Mouse (Mus musculus) stomach, embryonic 15.5 days (tissue): ENCODE measurements at regions not wholly inside any gene's neighbourhood (a gene's known extent, or its start where the extent isn't known, plus 50 kb on each side); places are given as distances from the start of the nearest gene placed in this dataset.

Experiments used
- ATAC-seq: fragments of 200-750 bp; cut with Nextera tagmentation; 2 replicates; pipeline ENCODE4 v1.8.0; 2017; ENCODE audit warnings: low read depth, moderate number of reproducible peaks, moderate TSS enrichment; ENCODE audit not compliant: insufficient read depth, low FRiP score
- H3K27ac ChIP-seq: fragments of 300-500 bp; sonication (generic); 2 replicates; pipeline ENCODE4 v1.5.1; 2015; ENCODE audit warnings: mild to moderate bottlenecking, inconsistent platforms
- H3K27me3 ChIP-seq: fragments of 300-500 bp; sonication (generic); replicated peaks from 2 replicates; pipeline ENCODE4 v1.6.1; 2015; ENCODE audit warnings: inconsistent platforms
- H3K36me3 ChIP-seq: fragments of 300-500 bp; sonication (generic); 2 replicates; pipeline ENCODE4 v1.6.1; 2015; ENCODE audit warnings: inconsistent platforms
- H3K4me1 ChIP-seq: fragments of 300-500 bp; sonication (generic); 2 replicates; pipeline ENCODE4 v1.6.1; 2015; ENCODE audit warnings: inconsistent platforms
- H3K4me2 ChIP-seq: fragments of 300-500 bp; sonication (generic); 2 replicates; pipeline ENCODE4 v1.6.1; 2015; ENCODE audit warnings: mild to moderate bottlenecking, inconsistent platforms
- H3K4me3 ChIP-seq: fragments of 300-500 bp; sonication (generic); replicated peaks from 2 replicates; pipeline ENCODE4 v1.5.1; 2015; ENCODE audit warnings: inconsistent platforms
- H3K9ac ChIP-seq: fragments of 300-500 bp; sonication (generic); 2 replicates; pipeline ENCODE4 v1.6.1; 2015; ENCODE audit warnings: inconsistent platforms
- H3K9me3 ChIP-seq: fragments of 300-500 bp; sonication (generic); 2 replicates; pipeline ENCODE4 v1.6.1; 2016; ENCODE audit warnings: inconsistent platforms
- WGBS: fragments of 180-500 bp; shearing (Covaris S2); methylation state at CpG from one replicate; pipeline ENCODE4 v1.1.7; 2015; 5-methylcytosine and 5-hydroxymethylcytosine counted together

DNA sequence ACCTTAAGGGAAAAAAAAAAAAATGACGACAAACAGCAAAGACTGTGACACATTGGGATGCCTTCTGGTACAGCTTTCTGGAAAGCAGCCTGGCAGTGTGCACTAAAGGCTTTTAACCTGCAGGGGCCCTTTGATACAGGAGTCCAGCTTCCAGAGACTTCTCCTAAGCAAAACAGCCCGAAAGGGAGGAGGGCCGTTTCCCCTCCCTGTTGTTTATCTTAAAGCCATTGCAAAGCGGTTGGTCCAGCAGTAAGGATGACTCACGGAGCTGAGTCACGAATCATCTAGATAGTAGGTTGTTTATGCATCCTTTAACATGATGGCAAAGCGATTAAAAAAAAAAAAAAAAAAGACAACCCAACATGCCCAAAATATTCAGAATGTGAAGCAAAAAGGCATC, 70.4 kb upstream of the Rap1b start:
- H3K9ac ChIP-seq, result no peak overlapping the region
- no peaks in the 10 kb centered on the region for H3K9me3 ChIP-seq
- no peaks in the 10 kb centered on the region for H3K4me1 ChIP-seq
- peak; percentile 43; the same call in 1 of the 2 replicates for ATAC-seq
- no peaks in the 10 kb centered on the region for H3K27me3 ChIP-seq
- 23% methylated on average over 7 of the region's 7 CpGs for WGBS
- no peak overlapping the region for H3K27ac ChIP-seq
- no peak overlapping the region for H3K4me2 ChIP-seq
- H3K4me3 ChIP-seq, result no peak overlapping the region
- no peaks in the 10 kb centered on the region for H3K36me3 ChIP-seq

DNA sequence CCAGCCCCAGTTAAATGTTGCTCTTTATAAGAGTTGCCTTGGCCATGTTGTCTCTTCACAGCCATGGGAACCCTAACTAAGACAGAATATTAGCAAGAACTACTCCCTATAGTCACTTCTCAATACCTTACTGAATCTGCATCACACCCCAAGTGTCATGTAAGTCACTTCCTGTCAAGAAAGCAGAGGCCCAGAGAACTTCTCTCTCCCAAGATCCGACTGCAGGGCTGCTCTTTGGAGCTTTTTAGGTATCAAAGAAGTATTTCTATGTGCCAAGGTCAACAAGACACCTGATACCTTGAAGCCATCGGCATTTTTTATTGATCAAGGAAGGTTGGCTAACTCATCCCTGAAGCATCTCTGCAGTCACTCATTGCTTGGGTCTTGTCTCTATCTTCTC, 72.0 kb upstream of the Rap1b start:
- Histone ChIP-seq H3K9ac (no peak overlapping the region), H3K27me3 (no peaks in the 10 kb centered on the region), H3K9me3 (no peaks in the 10 kb centered on the region), H3K4me1 (no peaks in the 10 kb centered on the region), H3K4me2 (no peak overlapping the region), H3K4me3 (no peak overlapping the region), H3K27ac (no peak overlapping the region), H3K36me3 (no peaks in the 10 kb centered on the region)
- no peak for ATAC-seq
- WGBS, result 64% methylated on average over 2 of the region's 2 CpGs

DNA sequence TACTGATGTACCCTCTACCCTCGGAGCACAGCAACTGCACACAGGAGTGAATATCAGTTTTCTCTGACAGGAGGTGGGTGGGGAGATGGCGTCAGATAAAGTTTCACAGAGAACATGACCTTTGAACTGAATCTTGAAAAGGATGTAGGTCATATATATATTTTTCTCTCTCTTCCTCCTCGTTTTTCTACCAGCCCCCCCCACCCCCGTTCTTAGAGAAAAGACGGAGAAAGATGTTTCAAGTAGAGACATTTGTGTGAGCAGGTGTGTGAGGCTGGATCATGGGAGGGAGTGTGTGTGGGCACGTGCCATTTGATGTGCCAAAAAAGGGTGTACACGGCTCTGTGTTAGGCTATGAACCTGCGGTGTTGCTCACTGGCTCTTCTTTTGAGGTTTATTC, 72.8 kb upstream of the Rap1b start:
- no peak overlapping the region for H3K9ac ChIP-seq
- no peaks in the 10 kb centered on the region for H3K9me3 ChIP-seq
- H3K27ac ChIP-seq, result no peak overlapping the region
- no peak overlapping the region for H3K4me2 ChIP-seq
- no peaks in the 10 kb centered on the region for H3K27me3 ChIP-seq
- no peak overlapping the region for H3K4me3 ChIP-seq
- 58% methylated on average over 8 of the region's 8 CpGs for WGBS
- no peaks in the 10 kb centered on the region for H3K36me3 ChIP-seq
- ATAC-seq, result no peak
- H3K4me1 ChIP-seq, result no peaks in the 10 kb centered on the region

DNA sequence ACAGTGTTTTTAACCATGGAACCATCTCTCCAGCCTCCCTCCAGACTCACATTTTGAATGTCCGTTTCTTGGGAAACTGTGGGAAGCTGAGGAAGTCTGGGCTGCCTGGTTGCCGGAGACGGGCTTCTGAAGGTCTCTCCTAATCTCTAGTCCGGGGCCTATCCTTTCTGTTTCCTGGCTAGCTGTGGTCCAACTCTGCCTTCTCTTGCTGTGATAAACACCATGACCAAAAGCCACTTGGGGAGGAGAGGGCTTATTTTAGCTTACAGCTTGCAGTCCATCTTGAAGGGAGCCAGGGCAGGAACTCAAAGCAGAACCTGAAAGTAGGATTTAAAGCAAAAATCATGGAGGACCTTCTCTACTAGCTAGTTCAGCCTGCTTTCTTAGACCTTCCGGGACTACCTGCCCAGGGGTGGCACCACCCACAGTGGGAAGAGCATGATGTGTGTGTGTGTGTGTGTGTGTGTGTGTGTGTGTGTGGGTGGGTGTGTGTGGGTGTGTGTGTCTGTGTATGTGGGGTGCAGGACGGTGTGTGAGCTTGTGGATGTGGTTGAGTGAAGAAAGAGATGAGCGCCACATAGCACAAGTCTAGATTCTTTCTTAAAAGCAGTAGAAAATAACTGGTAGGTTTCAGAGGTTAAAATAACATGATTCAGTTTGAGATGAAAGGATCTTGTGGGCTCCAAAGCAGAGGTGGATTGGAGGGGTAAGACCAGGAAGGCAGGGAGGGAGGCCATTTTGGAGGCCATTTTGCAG, 73.5 kb upstream of the Rap1b start:
- 87% methylated on average over 7 of the region's 7 CpGs for WGBS

DNA sequence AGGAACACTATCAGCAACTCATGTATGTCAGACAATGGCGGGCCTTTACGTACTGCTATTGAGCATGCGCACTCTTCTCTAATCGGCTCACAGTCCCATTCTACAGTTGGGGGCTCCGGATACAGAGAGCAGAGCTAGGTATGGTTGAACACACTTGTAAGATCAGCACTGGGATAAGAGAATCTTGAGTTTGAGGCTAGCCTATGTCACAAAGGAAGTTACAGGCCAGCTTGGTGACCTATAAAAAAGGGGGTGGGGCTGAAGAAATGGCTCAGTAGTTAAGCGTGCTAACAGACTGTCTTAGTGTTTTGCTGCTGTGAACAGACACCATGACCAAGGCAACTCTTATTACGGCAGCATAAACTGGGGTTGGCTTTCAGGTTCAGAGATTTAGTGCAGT, 79.4 kb upstream of the Rap1b start:
- 95% methylated on average over 7 of the region's 7 CpGs for WGBS
- no peak overlapping the region for H3K4me3 ChIP-seq
- no peaks in the 10 kb centered on the region for H3K9me3 ChIP-seq
- H3K4me2 ChIP-seq, result no peak overlapping the region
- no peaks in the 10 kb centered on the region for H3K4me1 ChIP-seq
- ATAC-seq, result no peak
- no peaks in the 10 kb centered on the region for H3K27me3 ChIP-seq
- no peak overlapping the region for H3K9ac ChIP-seq
- H3K27ac ChIP-seq, result no peak overlapping the region
- no peaks in the 10 kb centered on the region for H3K36me3 ChIP-seq

More for the DNA sequence above, 73.5 kb upstream of the Rap1b start:
- no peak overlapping the region for H3K4me2 ChIP-seq
- H3K27ac ChIP-seq, result no peak overlapping the region
- H3K27me3 ChIP-seq, result no peaks in the 10 kb centered on the region
- no peaks in the 10 kb centered on the region for H3K36me3 ChIP-seq
- no peak overlapping the region for H3K4me3 ChIP-seq
- no peaks in the 10 kb centered on the region for H3K9me3 ChIP-seq
- no peaks in the 10 kb centered on the region for H3K4me1 ChIP-seq
- ATAC-seq, result no peak
- no peak overlapping the region for H3K9ac ChIP-seq

DNA sequence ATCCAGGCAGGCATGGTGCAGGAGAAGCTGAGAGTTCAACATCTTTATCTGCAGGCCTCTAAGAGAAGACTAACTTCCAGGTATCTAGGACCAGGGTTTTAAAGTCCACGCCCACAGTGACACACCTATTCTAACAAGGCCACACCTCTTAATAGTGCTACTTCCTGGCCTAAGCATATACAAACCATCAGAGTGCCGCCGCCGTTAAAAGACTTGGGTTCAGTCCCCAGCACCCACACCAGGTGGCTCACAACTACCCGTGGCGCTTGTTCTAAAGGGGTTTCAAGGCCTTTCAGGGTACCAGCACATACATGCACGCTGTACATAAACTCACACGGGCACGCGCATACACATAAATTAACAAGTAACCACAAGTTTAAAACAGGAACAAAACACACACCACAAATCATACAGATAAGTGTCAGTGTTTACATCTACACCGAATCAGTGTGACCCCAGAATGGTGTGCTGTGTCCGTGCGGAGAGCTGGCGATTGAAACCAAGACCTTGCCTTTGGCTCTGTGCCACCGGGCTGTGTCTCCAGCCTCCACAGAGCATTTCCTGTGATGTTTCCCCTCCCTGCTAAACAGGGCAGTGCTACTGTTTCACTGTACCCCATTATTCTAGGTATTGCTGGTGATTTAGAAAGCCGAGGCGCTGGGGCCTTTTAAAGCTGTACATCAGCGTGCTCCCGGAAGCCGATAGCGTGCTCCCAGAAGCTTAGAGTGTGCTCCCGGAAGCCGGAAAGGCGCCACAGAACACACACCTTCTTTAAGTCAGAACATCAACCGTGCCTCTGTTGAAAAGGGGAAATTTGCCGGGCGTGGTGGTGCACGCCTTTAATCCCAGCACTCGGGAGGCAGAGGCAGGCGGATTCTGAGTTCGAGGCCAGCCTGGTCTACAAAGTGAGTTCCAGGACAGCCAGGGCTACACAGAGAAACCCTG, 80.0 kb upstream of the Rap1b start:
- 85% methylated on average over 31 of the region's 31 CpGs for WGBS
- Histone ChIP-seq H3K9me3 (no peaks in the 10 kb centered on the region), H3K36me3 (no peaks in the 10 kb centered on the region), H3K9ac (no peak overlapping the region), H3K4me2 (no peak overlapping the region), H3K4me1 (no peaks in the 10 kb centered on the region), H3K27me3 (no peaks in the 10 kb centered on the region), H3K27ac (no peak overlapping the region), H3K4me3 (no peak overlapping the region)
- no peak for ATAC-seq

DNA sequence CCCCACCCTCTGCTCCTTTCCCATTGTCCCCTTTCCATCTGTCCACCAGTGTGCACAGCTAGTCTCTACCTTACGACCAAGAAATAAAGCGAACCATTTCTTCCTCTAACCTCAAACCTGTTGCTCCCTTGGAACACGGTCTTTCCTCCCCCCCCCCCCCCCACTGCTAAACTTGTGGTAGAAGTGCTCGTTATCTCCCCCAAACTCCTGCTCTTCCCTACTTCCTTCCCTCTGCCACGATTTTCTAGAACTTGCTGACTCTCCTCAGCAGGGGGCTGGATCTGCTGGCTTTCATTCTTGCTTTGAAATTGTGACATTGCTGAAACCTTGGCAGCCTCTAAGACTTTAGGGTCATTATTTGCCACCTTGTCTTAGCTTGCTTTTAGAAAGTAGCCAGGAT, 83.2 kb upstream of the Rap1b start:
- no peaks in the 10 kb centered on the region for H3K4me1 ChIP-seq
- ATAC-seq, result no peak
- H3K4me3 ChIP-seq, result no peak overlapping the region
- no peaks in the 10 kb centered on the region for H3K36me3 ChIP-seq
- H3K9ac ChIP-seq, result no peak overlapping the region
- 53% methylated on average over 5 of the region's 5 CpGs for WGBS
- H3K27ac ChIP-seq, result no peak overlapping the region
- H3K27me3 ChIP-seq, result no peaks in the 10 kb centered on the region
- H3K9me3 ChIP-seq, result no peaks in the 10 kb centered on the region
- no peak overlapping the region for H3K4me2 ChIP-seq

DNA sequence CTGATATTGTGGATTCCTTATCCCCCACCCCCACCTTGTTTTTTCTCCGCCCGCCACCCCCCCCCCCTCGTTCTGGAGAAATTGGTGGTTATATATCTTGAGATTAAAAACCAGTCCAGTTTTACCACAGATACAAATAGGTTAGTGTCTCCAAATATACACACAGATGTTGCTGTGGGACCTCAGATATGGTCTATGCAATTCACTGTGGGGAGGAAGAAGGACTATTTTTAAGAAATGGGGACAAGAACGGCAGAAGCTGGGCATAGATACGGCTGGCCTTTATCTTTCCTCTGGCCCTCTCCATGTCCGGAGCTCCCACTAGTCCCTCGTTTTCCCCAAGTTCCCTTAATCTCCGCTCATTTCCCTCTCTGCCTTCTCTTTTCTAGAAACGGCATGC, 89.0 kb upstream of the Rap1b start:
- Histone ChIP-seq H3K9ac (no peak overlapping the region), H3K4me3 (no peak overlapping the region), H3K27me3 (no peaks in the 10 kb centered on the region), H3K4me1 (no peaks in the 10 kb centered on the region), H3K4me2 (no peak overlapping the region), H3K9me3 (no peaks in the 10 kb centered on the region), H3K36me3 (no peaks in the 10 kb centered on the region), H3K27ac (no peak overlapping the region)
- ATAC-seq, result no peak
- 67% methylated on average over 9 of the region's 9 CpGs for WGBS

DNA sequence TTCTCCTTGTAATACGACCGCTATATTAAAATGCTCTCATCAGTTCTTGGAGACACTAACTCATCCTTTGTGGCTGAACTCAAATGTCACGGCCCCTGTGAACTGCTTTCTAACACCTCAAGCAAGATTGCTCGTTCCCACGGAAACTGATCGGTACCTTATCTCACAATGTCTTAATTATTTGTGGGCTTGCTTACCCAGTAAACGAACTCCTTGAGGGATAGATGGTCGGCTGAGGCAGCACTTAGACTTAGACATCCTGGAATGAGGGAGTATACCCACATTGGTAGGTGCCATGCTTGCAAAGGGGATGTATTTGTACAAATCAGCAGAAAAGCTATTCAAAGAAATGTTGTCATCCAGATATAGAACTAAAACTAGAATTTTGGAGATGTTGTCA, 92.9 kb upstream of the Rap1b start:
- 62% methylated on average over 8 of the region's 8 CpGs for WGBS
- no peak for ATAC-seq
- H3K4me2 ChIP-seq, result no peak overlapping the region

DNA sequence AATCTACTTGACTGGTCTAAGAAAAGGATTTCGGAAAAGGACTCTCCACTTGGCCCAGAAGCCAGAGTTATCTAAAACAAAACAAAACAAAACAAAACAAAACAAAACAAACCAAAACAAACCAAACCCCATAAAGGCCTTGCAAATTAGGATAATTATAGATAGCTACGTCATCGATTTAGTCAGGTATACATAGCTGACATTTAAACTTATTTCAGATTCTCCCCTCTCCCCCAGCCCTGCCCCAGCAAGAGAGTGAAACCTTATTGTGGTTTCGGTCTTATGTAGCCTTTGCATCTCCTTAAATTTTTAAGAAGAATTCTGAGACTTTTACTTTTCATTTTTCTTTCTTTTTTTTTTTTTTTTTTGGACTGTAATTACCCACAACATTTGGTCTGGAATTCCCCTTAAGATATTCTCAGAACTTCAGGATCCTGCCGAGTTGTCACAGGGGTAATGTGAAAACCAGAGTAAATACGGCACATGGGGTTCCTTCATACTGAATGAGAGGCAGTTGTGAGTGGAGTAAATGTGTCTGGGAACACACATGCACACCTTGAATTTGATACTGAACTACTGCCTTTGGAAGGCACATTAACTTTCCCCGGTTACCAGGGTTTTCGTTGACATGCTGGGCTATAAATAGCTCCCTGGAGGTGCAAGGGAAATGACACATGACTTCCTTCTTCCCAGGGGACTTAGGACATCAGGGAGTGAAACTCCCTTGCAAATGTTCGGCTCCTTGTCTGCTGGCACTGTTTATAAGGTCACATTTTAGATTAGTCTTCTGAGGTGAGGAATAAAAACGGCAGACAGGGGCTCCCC, 94.8 kb upstream of the Rap1b start:
- Histone ChIP-seq H3K36me3 (no peaks in the 10 kb centered on the region), H3K27ac (peak overlapping the region; percentile 21; the same call in 1 of the 2 replicates), H3K9ac (no peak overlapping the region), H3K4me2 (peak overlapping the region; percentile 19; the same call in 1 of the 2 replicates), H3K9me3 (no peaks in the 10 kb centered on the region), H3K27me3 (no peaks in the 10 kb centered on the region), H3K4me3 (no peak overlapping the region), H3K4me1 (no peaks in the 10 kb centered on the region)
- peak; percentile 31; the same call in 1 of the 2 replicates for ATAC-seq
- 43% methylated on average over 10 of the region's 10 CpGs for WGBS

More for the DNA sequence above, 92.9 kb upstream of the Rap1b start:
- Histone ChIP-seq H3K4me3 (no peak overlapping the region), H3K27me3 (no peaks in the 10 kb centered on the region), H3K4me1 (no peaks in the 10 kb centered on the region), H3K27ac (no peak overlapping the region), H3K9ac (no peak overlapping the region), H3K36me3 (no peaks in the 10 kb centered on the region), H3K9me3 (no peaks in the 10 kb centered on the region)

DNA sequence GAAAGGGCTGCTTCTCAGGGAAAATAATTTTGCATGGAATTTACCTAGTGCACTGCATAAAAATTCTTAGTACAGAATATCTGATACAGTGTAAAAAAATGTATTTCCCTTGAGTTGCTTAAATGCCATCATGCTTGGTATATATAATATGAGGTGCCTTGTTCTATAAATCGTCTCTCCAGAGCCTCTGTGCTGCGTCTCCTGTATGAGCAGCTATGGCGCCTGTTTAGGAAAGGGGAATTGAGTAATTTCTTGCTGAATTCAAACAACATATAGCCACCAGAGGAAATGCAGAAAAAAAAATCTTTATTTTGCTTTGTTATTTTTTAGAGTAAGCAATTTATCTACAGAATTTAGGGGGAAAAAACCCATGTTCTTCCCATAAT, 95.4 kb upstream of the Rap1b start:
- no peak for ATAC-seq
- Histone ChIP-seq H3K4me1 (no peaks in the 10 kb centered on the region), H3K27me3 (no peaks in the 10 kb centered on the region), H3K4me3 (no peak overlapping the region), H3K9ac (no peak overlapping the region), H3K36me3 (no peaks in the 10 kb centered on the region), H3K9me3 (no peaks in the 10 kb centered on the region), H3K4me2 (peak overlapping the region; percentile 19; the same call in 1 of the 2 replicates), H3K27ac (0 out of 2 replicates have a peak overlapping the region, but pooled peaks have one; percentile 21)
- WGBS, result 36% methylated on average over 3 of the region's 3 CpGs
